Mouse (Mus musculus) erythroid progenitor cell, adult 5-6 weeks (primary cell): ENCODE data around the gene Gm10600. TPM values are rescaled to one million over a fixed set of nuclear protein-coding genes. Genes with fewer than 3 reads are reported as not detected.
"Not testable (repeated sequence)": the region's sequence is repeated elsewhere in the genome, so short reads cannot be mapped to it uniquely, and the experiment has no call there.

Source experiments
- ATAC-seq: replicated peaks from 2 replicates; pipeline ENCODE4 v1.8.0; 2016; ENCODE audit warnings: moderate number of reproducible peaks, mild to moderate bottlenecking, moderate TSS enrichment, inconsistent platforms; ENCODE audit not compliant: poor library complexity, low FRiP score, severe bottlenecking
- total RNA-seq, 2 experiments: library from RNA; stranded (forward) in 1 of 2; stranded (reverse) in 1 of 2; fragments of 150-400 nt in 1 of 2; fragments of 186-747, 209-891 nt in 1 of 2; gene quantifications; 2 replicates each; pipeline versions ENCODE4 v1.2.3 to v1.2.4; 2015 to 2017; ENCODE audit warnings: low replicate concordance in 2 of 2

Gm10600 gene
- total RNA-seq (2015; ENCODE audit: low replicate concordance) = not detected in 2 replicates
- not detected in 2 replicates for total RNA-seq (2017; ENCODE audit: low replicate concordance)

DNA sequence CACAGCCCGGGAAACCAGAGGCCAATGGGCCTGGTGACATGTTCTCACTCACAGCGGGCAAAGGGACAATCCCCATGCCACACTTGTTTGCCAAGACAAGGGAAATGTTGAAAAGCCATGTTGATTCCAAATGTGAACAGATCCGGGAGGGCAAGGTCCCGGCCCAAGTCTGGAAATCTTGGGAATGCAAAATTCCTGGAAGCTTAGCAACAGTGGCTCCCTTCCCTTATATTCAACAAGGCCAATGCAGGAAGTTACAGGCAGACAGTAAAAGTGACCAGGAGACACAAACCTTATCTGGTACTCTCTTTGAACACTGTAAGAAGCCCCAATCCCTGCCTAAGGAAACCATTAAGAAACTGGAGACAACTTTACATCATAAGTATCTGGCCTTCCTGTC, at the start of gene Gm10600:
Gm10600 (plus strand) TSS at position 301 of the 400 bp plus-strand sequence.
- ATAC-seq = not testable (repeated sequence)

DNA sequence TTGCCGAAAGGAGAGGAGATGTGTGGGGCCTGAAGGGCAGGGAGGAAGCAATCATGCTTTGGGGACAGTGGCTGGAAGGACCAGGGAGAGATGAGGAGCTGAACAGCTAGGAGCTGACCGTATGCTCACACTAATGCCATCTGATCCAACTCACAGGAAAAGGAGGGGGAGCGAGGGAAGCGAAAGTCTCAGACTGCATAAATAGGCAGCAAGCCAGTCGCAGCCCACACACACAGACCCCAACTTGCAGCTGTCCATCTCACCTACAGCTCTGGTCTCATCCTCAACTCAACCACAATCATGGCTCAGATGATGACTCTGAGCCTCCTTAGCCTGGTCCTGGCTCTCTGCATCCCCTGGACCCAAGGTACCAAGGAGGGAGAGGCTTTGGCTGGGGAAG, 15.0 kb downstream of the Gm10600 start, which contains the start of gene Ccl21b:
Ccl21b (plus strand) TSS at position 301 of the 400 bp plus-strand sequence.
- ATAC-seq = not testable (repeated sequence)

Other genes with a start within 250 kb of the Gm10600 start
- not detected in 2 replicates for gene Gm21093, start 205.9 kb upstream of the Gm10600 start, total RNA-seq (2015; ENCODE audit: low replicate concordance)
- gene Gm21093, start 205.9 kb upstream of the Gm10600 start, total RNA-seq (2017; ENCODE audit: low replicate concordance) = not detected in 2 replicates
- not detected in 2 replicates for gene Gm3893, start 149.4 kb upstream of the Gm10600 start, total RNA-seq (2015; ENCODE audit: low replicate concordance)
- not detected in 2 replicates for gene Gm3893, start 149.4 kb upstream of the Gm10600 start, total RNA-seq (2017; ENCODE audit: low replicate concordance)
- not detected in 2 replicates for gene Gm13304, start 125.8 kb upstream of the Gm10600 start, total RNA-seq (2015; ENCODE audit: low replicate concordance)
- gene Gm13304, start 125.8 kb upstream of the Gm10600 start, total RNA-seq (2017; ENCODE audit: low replicate concordance) = not detected in 2 replicates
- gene Gm13306, start 87.2 kb upstream of the Gm10600 start, total RNA-seq (2015; ENCODE audit: low replicate concordance) = not detected in 2 replicates
- gene Gm13306, start 87.2 kb upstream of the Gm10600 start, total RNA-seq (2017; ENCODE audit: low replicate concordance) = not detected in 2 replicates
- gene Gm13305, start 72.0 kb upstream of the Gm10600 start, total RNA-seq (2015; ENCODE audit: low replicate concordance) = not detected in 2 replicates
- not detected in 2 replicates for gene Gm13305, start 72.0 kb upstream of the Gm10600 start, total RNA-seq (2017; ENCODE audit: low replicate concordance)
- not detected in 2 replicates for gene Ccl21b, start 15.1 kb downstream of the Gm10600 start, total RNA-seq (2015; ENCODE audit: low replicate concordance)
- gene Ccl21b, start 15.1 kb downstream of the Gm10600 start, total RNA-seq (2017; ENCODE audit: low replicate concordance) = not detected in 2 replicates
- gene Gm21953, start 53.6 kb downstream of the Gm10600 start, total RNA-seq (2015; ENCODE audit: low replicate concordance) = not detected in 2 replicates
- gene Gm21953, start 53.6 kb downstream of the Gm10600 start, total RNA-seq (2017; ENCODE audit: low replicate concordance) = not detected in 2 replicates
- not detected in 2 replicates for gene Fam205a3, start 77.7 kb downstream of the Gm10600 start, total RNA-seq (2015; ENCODE audit: low replicate concordance)
- gene Fam205a3, start 77.7 kb downstream of the Gm10600 start, total RNA-seq (2017; ENCODE audit: low replicate concordance) = 0.23 and 0.39 TPM in 2 replicates
- gene Gm21586, start 198.7 kb downstream of the Gm10600 start, total RNA-seq (2015; ENCODE audit: low replicate concordance) = not detected in 2 replicates
- not detected in 2 replicates for gene Gm21586, start 198.7 kb downstream of the Gm10600 start, total RNA-seq (2017; ENCODE audit: low replicate concordance)
- 1.1 and 1.3 TPM in 2 replicates for gene Gm2163, start 226.1 kb downstream of the Gm10600 start, total RNA-seq (2015; ENCODE audit: low replicate concordance)
- gene Gm2163, start 226.1 kb downstream of the Gm10600 start, total RNA-seq (2017; ENCODE audit: low replicate concordance) = 0.51 TPM in 1 of 2 replicates, not detected in the other